Mouse (Mus musculus) kidney, adult 2 months (tissue): Measurements from ENCODE around the gene Cetn4. TPM values are rescaled to one million over a fixed set of nuclear protein-coding genes. Genes with fewer than 3 reads are reported as not detected.

Experiments used
- DNase-seq: peaks from one replicate; pipeline ENCODE4 v3.0.0; 2021
- H3K27ac ChIP-seq: fragments of 200-500 bp; 2 replicates; pipeline ENCODE4 v1.5.1; 2012; ENCODE audit warnings: low read depth, low read length, control low read depth, inconsistent platforms; ENCODE audit not compliant: insufficient read depth
- H3K27me3 ChIP-seq: fragments of 200-500 bp; replicated peaks from 2 replicates; pipeline ENCODE4 v1.6.1; 2012; ENCODE audit warnings: mild to moderate bottlenecking, moderate library complexity, low read length, inconsistent platforms; ENCODE audit not compliant: control insufficient read depth, insufficient read depth
- H3K36me3 ChIP-seq: fragments of 200-500 bp; 2 replicates; pipeline ENCODE4 v1.6.1; 2012; ENCODE audit warnings: mild to moderate bottlenecking, moderate library complexity, low read length, inconsistent platforms; ENCODE audit not compliant: control insufficient read depth, insufficient read depth
- H3K4me1 ChIP-seq: fragments of 200-500 bp; 2 replicates; pipeline ENCODE4 v1.6.1; 2011; ENCODE audit warnings: low read length; ENCODE audit not compliant: control insufficient read depth, insufficient read depth
- H3K4me3 ChIP-seq: fragments of 200-500 bp; 2 replicates; pipeline ENCODE4 v1.5.1; 2011; ENCODE audit warnings: mild to moderate bottlenecking, low read depth, low read length, control low read depth; ENCODE audit not compliant: insufficient read depth
- CTCF ChIP-seq: fragments of 200-500 bp; conservative IDR thresholded peaks from 2 replicates; pipeline ENCODE4 v1.5.1; 2011; ENCODE audit warnings: low read depth, mild to moderate bottlenecking, control low read depth, low read length, moderate library complexity, mixed read lengths; ENCODE audit not compliant: insufficient read depth, insufficient read length
- POLR2A ChIP-seq: fragments of 200-500 bp; IDR thresholded peaks from one replicate; pipeline ENCODE4 v1.6.1; 2011; ENCODE audit warnings: low read depth, low read length, control low read depth
- WGBS: fragments of 180-500 bp; shearing (Covaris S2); methylation state at CpG from one replicate; pipeline ENCODE4 v1.1.7; 2018; 5-methylcytosine and 5-hydroxymethylcytosine counted together
- polyA plus RNA-seq: library from polyadenylated mRNA; depleted of rRNA; stranded (reverse); fragments of >200 nt; gene quantifications from 2 replicates; pipeline ENCODE4 v1.2.3, GENCODE M21; 2012

Gene Cetn4
- polyA plus RNA-seq, 1 experiment: 4.6 TPM

DNA sequence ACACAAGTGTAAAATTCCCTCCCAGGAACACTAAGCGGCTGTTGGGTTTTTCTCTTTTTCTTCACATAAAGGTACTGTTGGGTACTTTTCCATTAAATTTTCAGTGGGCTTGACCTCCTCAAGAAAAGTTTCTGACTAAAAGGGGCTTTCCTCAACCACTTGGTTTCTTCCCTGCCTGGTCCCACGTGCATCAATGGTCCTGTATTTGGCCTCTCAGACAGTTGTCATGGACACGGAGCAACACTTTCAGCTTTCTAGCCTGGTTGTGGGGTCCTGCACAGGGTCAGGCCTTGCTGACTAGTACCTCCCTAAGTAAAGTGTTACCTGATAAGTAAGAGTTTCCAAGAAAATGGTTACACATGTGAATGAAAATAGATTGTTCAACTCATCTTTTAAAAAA, 13.0 kb downstream of the Cetn4 start:
- Histone ChIP-seq H3K4me3 (no peak overlapping the region), H3K36me3 (no peaks in the 10 kb centered on the region), H3K27ac (no peak overlapping the region), H3K27me3 (no peaks in the 10 kb centered on the region), H3K4me1 (no peaks in the 10 kb centered on the region)
- TF ChIP-seq CTCF: no peak
- no peak for TF ChIP-seq POLR2A
- WGBS: 67% methylated on average over 3 of the region's 3 CpGs
- no peak for DNase-seq

DNA sequence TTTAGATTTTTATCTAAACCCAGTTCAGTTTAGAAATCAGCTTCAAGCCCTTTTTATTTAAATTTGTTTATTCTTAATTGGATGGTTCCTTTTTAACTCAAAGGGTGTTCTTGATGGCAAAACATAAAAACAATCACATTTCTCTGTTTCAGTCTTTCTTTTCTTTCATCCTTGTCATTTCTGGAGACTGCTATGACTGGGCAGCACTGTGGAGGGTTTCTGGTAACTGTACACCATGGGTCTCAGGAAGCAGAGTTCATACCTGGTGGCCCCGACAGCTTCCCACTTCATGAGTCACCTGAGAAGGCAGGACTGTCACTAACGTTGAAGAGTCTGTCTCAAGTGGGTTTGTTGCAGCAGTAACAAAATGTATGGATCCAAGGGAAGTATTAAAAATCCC, 19.9 kb downstream of the Cetn4 start:
- 54% methylated on average over 2 of the region's 2 CpGs for WGBS
- DNase-seq: no peak
- no peaks in the 10 kb centered on the region for H3K36me3 ChIP-seq
- H3K4me3 ChIP-seq: no peak overlapping the region
- no peak overlapping the region for H3K27ac ChIP-seq
- H3K4me1 ChIP-seq: no peaks in the 10 kb centered on the region
- TF ChIP-seq CTCF (no peak), POLR2A (no peak)
- H3K27me3 ChIP-seq: no peaks in the 10 kb centered on the region

DNA sequence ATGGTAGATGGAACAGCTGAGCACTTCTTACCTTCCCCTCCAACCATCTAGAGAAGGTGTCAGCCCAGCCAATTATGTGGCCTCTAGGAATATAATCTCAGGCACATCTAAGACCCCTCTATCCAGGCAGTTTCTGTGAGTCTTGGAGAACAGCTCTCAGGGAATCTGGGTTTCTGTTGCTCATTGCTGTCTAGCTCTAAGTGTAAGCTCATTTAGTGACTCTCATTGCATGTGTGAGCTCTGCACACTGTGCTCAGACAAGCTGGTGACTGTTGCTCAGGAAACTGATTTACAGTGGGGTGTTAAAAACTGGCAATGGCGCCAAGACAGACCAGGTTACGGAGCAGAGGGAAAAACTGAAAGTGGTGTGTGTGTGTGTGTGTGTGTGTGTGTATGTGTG, 20.6 kb downstream of the Cetn4 start:
- no peak overlapping the region for H3K4me3 ChIP-seq
- no peaks in the 10 kb centered on the region for H3K27me3 ChIP-seq
- H3K36me3 ChIP-seq: no peaks in the 10 kb centered on the region
- no peak overlapping the region for H3K27ac ChIP-seq
- WGBS: 72% methylated on average over 2 of the region's 2 CpGs
- TF ChIP-seq POLR2A: no peak
- no peak for TF ChIP-seq CTCF
- no peaks in the 10 kb centered on the region for H3K4me1 ChIP-seq
- no peak for DNase-seq

DNA sequence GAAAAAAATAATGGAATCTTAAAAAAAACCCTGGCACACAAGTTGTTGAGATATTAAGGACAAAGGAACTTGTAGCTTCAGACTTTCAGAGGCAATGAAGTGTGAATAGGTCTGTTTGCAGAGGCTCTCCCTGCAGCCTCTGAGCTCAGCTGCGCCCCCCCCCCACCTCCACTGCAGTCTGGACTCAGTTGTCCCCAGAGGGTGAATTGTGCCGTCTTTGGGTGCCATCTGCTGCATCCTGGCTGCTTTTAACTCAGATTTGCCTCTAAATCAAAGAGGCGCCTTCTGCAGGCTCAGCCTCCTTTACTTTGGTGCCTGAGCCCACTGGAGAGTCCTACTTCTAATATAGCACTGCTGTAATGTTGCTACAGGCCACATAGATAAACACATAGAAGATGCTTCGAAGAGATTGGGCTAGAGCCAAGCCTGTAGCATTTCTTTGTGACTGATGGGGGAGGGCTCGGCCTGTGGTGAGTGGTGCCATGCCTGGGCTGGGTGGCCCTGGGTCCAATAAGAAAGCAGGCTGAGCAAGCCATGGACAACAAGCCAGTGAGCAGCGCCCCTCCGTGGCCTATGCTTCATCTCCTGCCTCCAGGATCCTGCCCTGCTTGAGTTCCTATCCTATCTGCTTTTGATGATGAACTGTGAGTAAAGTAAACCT, 21.5 kb downstream of the Cetn4 start:
- TF ChIP-seq CTCF (no peak), POLR2A (no peak)
- Histone ChIP-seq H3K27me3 (no peaks in the 10 kb centered on the region), H3K4me3 (no peak overlapping the region), H3K4me1 (no peaks in the 10 kb centered on the region), H3K27ac (no peak overlapping the region), H3K36me3 (no peaks in the 10 kb centered on the region)
- no peak for DNase-seq
- 80% methylated on average over 7 of the region's 7 CpGs for whole genome bisulfite sequencing

DNA sequence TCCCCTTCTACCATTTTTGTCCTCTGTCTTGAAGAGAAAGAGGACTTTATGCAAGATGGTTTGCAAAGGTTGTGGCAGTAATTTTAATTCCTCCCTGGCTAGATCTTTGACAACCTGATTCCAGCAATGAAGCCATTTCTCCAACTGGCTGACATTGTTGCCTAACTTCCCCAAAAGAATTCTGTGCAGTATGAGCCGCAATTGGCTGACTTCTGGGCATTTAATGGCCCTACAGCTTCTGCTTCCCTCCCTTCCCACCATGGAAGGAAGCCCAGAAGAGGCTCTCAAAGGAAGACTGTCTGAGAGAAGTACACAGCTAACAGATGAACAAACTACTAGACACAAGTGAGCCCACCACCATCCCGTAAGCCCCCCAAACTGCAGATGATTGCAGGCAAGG, 23.3 kb downstream of the Cetn4 start:
- no peak overlapping the region for H3K4me3 ChIP-seq
- no peaks in the 10 kb centered on the region for H3K27me3 ChIP-seq
- no peak for TF ChIP-seq CTCF
- TF ChIP-seq POLR2A: no peak
- DNase-seq: no peak
- H3K36me3 ChIP-seq: no peaks in the 10 kb centered on the region
- 90% methylated on average over 2 of the region's 2 CpGs for WGBS
- H3K27ac ChIP-seq: no peak overlapping the region
- H3K4me1 ChIP-seq: no peaks in the 10 kb centered on the region

DNA sequence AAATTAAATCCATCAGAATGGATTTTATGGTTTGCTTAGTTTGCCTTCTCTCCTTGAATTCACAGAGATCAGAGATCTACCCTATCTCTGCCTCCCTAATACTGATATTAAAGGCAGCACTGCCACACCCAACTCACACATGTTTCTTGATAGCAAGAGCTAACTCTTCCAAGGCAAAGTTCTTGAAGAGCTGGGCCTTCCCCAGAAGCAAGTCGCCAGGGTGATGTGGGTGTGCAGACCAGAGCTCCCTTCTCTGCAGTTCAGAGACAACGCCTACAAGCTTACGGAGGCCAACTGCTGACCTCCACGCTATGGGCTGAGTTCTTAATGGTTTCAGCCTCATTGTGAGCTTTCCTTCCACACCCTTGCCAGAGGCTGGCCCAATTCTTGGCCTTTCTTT, 29.3 kb downstream of the Cetn4 start:
- WGBS: 90% methylated on average over 4 of the region's 4 CpGs
- no peaks in the 10 kb centered on the region for H3K36me3 ChIP-seq
- H3K27ac ChIP-seq: no peak overlapping the region
- TF ChIP-seq POLR2A (no peak), CTCF (no peak)
- H3K4me1 ChIP-seq: no peaks in the 10 kb centered on the region
- no peak for DNase-seq
- no peak overlapping the region for H3K4me3 ChIP-seq
- no peaks in the 10 kb centered on the region for H3K27me3 ChIP-seq

DNA sequence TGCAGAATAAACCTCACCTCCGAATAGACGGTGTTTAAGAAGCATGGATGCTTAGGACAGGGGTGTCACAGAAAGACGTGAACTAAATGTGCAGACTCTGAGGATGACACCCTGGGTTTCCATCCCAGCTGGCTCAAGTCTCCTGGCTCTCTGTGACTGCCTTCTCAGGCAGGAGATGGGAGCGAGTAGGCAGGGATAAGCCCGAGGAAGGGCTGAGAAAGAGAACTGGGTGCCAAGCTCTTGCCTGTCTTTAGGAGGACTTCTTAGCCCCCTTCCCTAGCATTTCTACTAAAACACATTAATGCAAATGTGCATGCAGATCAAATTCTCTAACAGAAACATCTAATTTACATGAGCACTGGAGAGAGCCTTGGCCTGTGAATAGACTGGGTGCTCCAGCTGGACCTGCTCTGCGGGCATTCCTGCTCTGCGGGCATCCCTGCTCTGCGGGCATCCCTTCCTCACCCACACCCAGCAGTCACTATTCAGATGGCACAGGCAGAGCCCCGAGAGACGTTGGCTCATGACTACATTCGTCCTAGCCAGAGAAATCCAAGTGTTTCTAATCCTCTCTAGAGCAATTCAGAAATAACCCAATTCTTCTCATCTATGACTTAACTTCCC, 30.1 kb downstream of the Cetn4 start:
- no peak for DNase-seq
- no peaks in the 10 kb centered on the region for H3K4me1 ChIP-seq
- H3K27me3 ChIP-seq: no peaks in the 10 kb centered on the region
- WGBS: 82% methylated on average over 11 of the region's 11 CpGs
- no peak overlapping the region for H3K27ac ChIP-seq
- no peak overlapping the region for H3K4me3 ChIP-seq
- TF ChIP-seq POLR2A (no peak), CTCF (no peak)
- H3K36me3 ChIP-seq: no peaks in the 10 kb centered on the region
